10 mouse cellular contexts compared by ENCODE assay signal in the genomic region with DNA sequence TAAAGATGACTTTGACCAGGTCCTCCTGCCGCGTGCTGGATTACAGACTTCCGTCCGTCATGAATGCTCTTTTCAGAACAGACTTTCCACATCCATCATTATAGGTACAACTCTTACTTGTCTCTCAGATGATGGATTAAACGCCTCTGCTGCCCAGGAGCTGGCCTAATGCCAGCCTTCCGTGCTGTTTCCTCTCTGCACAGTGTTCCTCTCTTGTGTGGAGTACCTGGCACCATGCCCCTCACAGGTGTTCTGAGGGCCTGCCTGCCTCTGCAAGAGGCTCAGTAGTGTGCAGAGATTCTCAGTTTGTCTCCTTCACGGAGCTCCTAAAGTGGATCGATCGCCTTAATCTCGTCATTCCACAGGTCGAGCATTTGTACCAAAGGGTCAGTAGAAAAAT. TPM values are rescaled to one million over a fixed set of nuclear protein-coding genes. Genes with fewer than 3 reads are reported as not detected.
DNase-seq lines count a peak whose midpoint lies in the region; ATAC-seq and TF ChIP-seq lines count a peak whose summit lies in the region.
"Had no signal": no experiment of that assay in that cellular context is flagged by ENCODE, and none has a peak within 500 bp of the region (broad histone marks: within the 10 kb centered on the region; RNA-seq: fewer than 3 reads in every experiment).

No protein-coding gene starts in this region.

- 56% methylated on average over 11 of the region's 11 CpGs for WGBS in stomach, embryonic 15.5 days

- intact Hi-C loops in gastrocnemius, adult 2 months (cut with DNase I): loop anchor here (5.0 kb wide), 1 partner anchor 63 kb away; no protein-coding TSS in a partner anchor

- H3K27me3 ChIP-seq in stomach, embryonic 15.5 days (replicated peaks): no peaks in the 10 kb centered on the region
- H3K27me3 ChIP-seq: limb, embryonic 12.5 days; midbrain, embryonic 13.5 days had no signal

- H3K27ac ChIP-seq in gastrocnemius, adult 2 months: peak overlapping the region; percentile 25
- no peak overlapping the region for H3K27ac ChIP-seq in stomach, embryonic 15.5 days
- H3K27ac ChIP-seq: limb, embryonic 12.5 days; midbrain, embryonic 13.5 days had no signal

- H3K9me3 ChIP-seq in stomach, embryonic 15.5 days: no peaks in the 10 kb centered on the region
- H3K9me3 ChIP-seq: limb, embryonic 12.5 days; midbrain, embryonic 13.5 days had no signal

- no peak overlapping the region for H3K4me3 ChIP-seq in gastrocnemius, adult 2 months
- no peak overlapping the region for H3K4me3 ChIP-seq in stomach, embryonic 15.5 days (replicated peaks)
- H3K4me3 ChIP-seq: limb, embryonic 12.5 days; midbrain, embryonic 13.5 days had no signal

- no peak for TF ChIP-seq CTCF in gastrocnemius, adult 2 months (IDR thresholded peaks at IDR 0.05)

- 0 out of 2 replicates have a peak, but pooled peaks have one; percentile 18 for ATAC-seq in stomach, embryonic 15.5 days (ENCODE audit: insufficient read depth, low FRiP score, low read depth)
- ATAC-seq: midbrain, embryonic 13.5 days had no signal

- no peak overlapping the region for H3K9ac ChIP-seq in stomach, embryonic 15.5 days
- H3K9ac ChIP-seq: limb, embryonic 12.5 days; midbrain, embryonic 13.5 days had no signal

- peaks cover 7% of the 10 kb centered on the region; the same call in 1 of the 2 replicates for H3K4me1 ChIP-seq in stomach, embryonic 15.5 days
- H3K4me1 ChIP-seq: limb, embryonic 12.5 days had no signal

- H3K4me2 ChIP-seq in stomach, embryonic 15.5 days: no peak overlapping the region
- H3K4me2 ChIP-seq: limb, embryonic 12.5 days; midbrain, embryonic 13.5 days had no signal

- H3K36me3 ChIP-seq in stomach, embryonic 15.5 days: no peaks in the 10 kb centered on the region
- H3K36me3 ChIP-seq: limb, embryonic 12.5 days; midbrain, embryonic 13.5 days had no signal

- no peak for DNase-seq in gastrocnemius, adult 2 months
- DNase-seq in gastrocnemius, adult 8-10 months (ENCODE audit: low spot score in 2 of 2): no peak
- DNase-seq in right cerebral cortex, postnatal 25 days: peak; percentile 22
- no peak for DNase-seq in right cerebral cortex, postnatal 4 days
- DNase-seq in kidney, adult 9 months: peak; percentile 42
- no peak for DNase-seq in gastrocnemius, postnatal 10 days
- DNase-seq in layer of hippocampus, adult 9-11 months: no peak

RNA-seq across cellular contexts. Expression of a gene that starts 19.7 kb away (rescaled TPM):
- total RNA-seq in gastrocnemius, adult 2 months (2021): 10 to 100 TPM; 37.8 to 40.4 TPM
- 10 to 100 TPM; 31.5 to 41.6 (median 38.2) TPM for total RNA-seq in gastrocnemius, adult 8-10 months (2022)
- 82.7 and 83.0 TPM in 2 replicates for polyA plus RNA-seq in stomach, embryonic 15.5 days (2015; fragmentation: Nextera tagmentation; extraction: Ambion mirVana)
- total RNA-seq in gastrocnemius, postnatal 10 days (2021): 10 to 100 TPM; 56.0 to 64.8 TPM

RNA-seq across cellular contexts. Expression of a gene that starts 26.8 kb away (rescaled TPM):
- under 1 TPM in 1 of 2 experiments, not detected in 1; 0.06 TPM for total RNA-seq in gastrocnemius, adult 2 months (2021)
- total RNA-seq in gastrocnemius, adult 8-10 months (2022): 1 to 10 TPM in 1 of 4 experiments, not detected in 3; 1.0 TPM
- 31.8 and 68.8 TPM in 2 replicates for polyA plus RNA-seq in stomach, embryonic 15.5 days (2015; fragmentation: Nextera tagmentation; extraction: Ambion mirVana)
- 10 to 100 TPM in 1 of 2 experiments, 1 to 10 TPM in 1; 2.1 to 10.7 TPM for total RNA-seq in gastrocnemius, postnatal 10 days (2021)

RNA-seq across cellular contexts. Expression of a gene that starts 42.8 kb away (rescaled TPM):
- total RNA-seq in gastrocnemius, adult 2 months (2021): 10 to 100 TPM; 12.0 to 12.6 TPM
- total RNA-seq in gastrocnemius, adult 8-10 months (2022): 10 to 100 TPM in 3 of 4 experiments, 1 to 10 TPM in 1; 9.3 to 14.5 (median 11.1) TPM
- polyA plus RNA-seq in stomach, embryonic 15.5 days (2015; fragmentation: Nextera tagmentation; extraction: Ambion mirVana): 14.5 and 14.8 TPM in 2 replicates
- total RNA-seq in gastrocnemius, postnatal 10 days (2021): 10 to 100 TPM; 20.8 to 25.5 TPM

RNA-seq across cellular contexts. Expression of a gene that starts 54.0 kb away (rescaled TPM):
- total RNA-seq in gastrocnemius, adult 2 months (2021): not detected
- total RNA-seq in gastrocnemius, adult 8-10 months (2022): under 1 TPM in 1 of 4 experiments, not detected in 3; 0.21 TPM
- polyA plus RNA-seq in stomach, embryonic 15.5 days (2015; fragmentation: Nextera tagmentation; extraction: Ambion mirVana): 8.8 and 9.2 TPM in 2 replicates
- 1 to 10 TPM in 1 of 2 experiments, under 1 TPM in 1; 0.87 to 1.9 TPM for total RNA-seq in gastrocnemius, postnatal 10 days (2021)

RNA-seq across cellular contexts. Expression of a gene that starts 54.5 kb away (rescaled TPM):
- total RNA-seq in gastrocnemius, adult 2 months (2021): 10 to 100 TPM; 13.9 to 15.7 TPM
- total RNA-seq in gastrocnemius, adult 8-10 months (2022): 10 to 100 TPM; 14.7 to 15.8 (median 15.0) TPM
- 47.8 and 51.9 TPM in 2 replicates for polyA plus RNA-seq in stomach, embryonic 15.5 days (2015; fragmentation: Nextera tagmentation; extraction: Ambion mirVana)
- total RNA-seq in gastrocnemius, postnatal 10 days (2021): 10 to 100 TPM; 15.7 to 18.9 TPM

Comparison
In these comparisons a context has a peak if more than half of its experiments do, and no peak if none do; other contexts are left out.
1. DNase-seq: peak in right cerebral cortex, postnatal 25 days (single experiment) and kidney, adult 9 months (single experiment); none in gastrocnemius, adult 2 months (single experiment), gastrocnemius, adult 8-10 months (0 of 2), right cerebral cortex, postnatal 4 days (single experiment), gastrocnemius, postnatal 10 days (single experiment) and layer of hippocampus, adult 9-11 months (single experiment).